Mouse (Mus musculus) hindbrain, embryonic 11.5 days (tissue): ENCODE results near the gene Cyb561d1. TPM values are rescaled to one million over a fixed set of nuclear protein-coding genes. Genes with fewer than 3 reads are reported as not detected.
A peak's percentile ranks its signal among the peaks of the same experiment; 100 is the strongest.

ENCODE experiments used
- ATAC-seq: fragments of 200-750 bp; cut with Nextera tagmentation; 2 replicates; pipeline ENCODE4 v1.8.0; 2017; ENCODE audit warnings: mild to moderate bottlenecking, moderate TSS enrichment, moderate library complexity; ENCODE audit not compliant: low FRiP score
- DNase-seq: peaks from one replicate; pipeline ENCODE4 v3.0.0-alpha.2; 2015; ENCODE audit warnings: low spot score
- H3K27ac ChIP-seq: fragments of 300-500 bp; sonication (generic); 2 replicates; pipeline ENCODE4 v1.5.1; 2014; ENCODE audit warnings: mild to moderate bottlenecking, low read depth, low read length
- H3K27me3 ChIP-seq: fragments of 300-500 bp; sonication (generic); 2 replicates; pipeline ENCODE4 v1.6.1; 2014; ENCODE audit warnings: mild to moderate bottlenecking, low read length, moderate library complexity, mixed read lengths; ENCODE audit not compliant: control insufficient read depth, insufficient read depth
- H3K36me3 ChIP-seq: fragments of 300-500 bp; sonication (generic); 2 replicates; pipeline ENCODE4 v1.6.1; 2014; ENCODE audit warnings: mild to moderate bottlenecking, low read length, moderate library complexity, mixed read lengths; ENCODE audit not compliant: control insufficient read depth, insufficient read depth
- H3K4me1 ChIP-seq: fragments of 300-500 bp; sonication (generic); replicated peaks from 2 replicates; pipeline ENCODE4 v1.6.1; 2014; ENCODE audit warnings: low read length, mixed read lengths; ENCODE audit not compliant: control insufficient read depth, insufficient read depth
- H3K4me2 ChIP-seq: fragments of 300-500 bp; sonication (generic); replicated peaks from 2 replicates; pipeline ENCODE4 v1.6.1; 2014; ENCODE audit warnings: mild to moderate bottlenecking, low read depth, low read length
- H3K4me3 ChIP-seq: fragments of 300-500 bp; sonication (generic); 2 replicates; pipeline ENCODE4 v1.5.1; 2014; ENCODE audit warnings: low read depth, low read length
- H3K9ac ChIP-seq: fragments of 300-500 bp; sonication (generic); 2 replicates; pipeline ENCODE4 v1.6.1; 2014; ENCODE audit warnings: low read depth, low read length
- H3K9me3 ChIP-seq: fragments of 300-500 bp; sonication (generic); 2 replicates; pipeline ENCODE4 v1.6.1; 2016; ENCODE audit warnings: low read length; ENCODE audit not compliant: control insufficient read depth
- WGBS: fragments of 180-500 bp; shearing (Covaris S2); extraction: QIAGEN DNeasy Blood & Tissue Kit; methylation state at CpG from one replicate; pipeline ENCODE4 v1.1.7; 2014; 5-methylcytosine and 5-hydroxymethylcytosine counted together
- polyA plus RNA-seq: library from polyadenylated mRNA; unstranded; fragments of >200 nt; fragmentation: Nextera tagmentation; extraction: Ambion mirVana; gene quantifications from 2 replicates; pipeline ENCODE4 v1.2.1, GENCODE M21; 2014

Gene Cyb561d1
- polyA plus RNA-seq, 1 experiment from 2014 or later: 2.6 TPM

DNA sequence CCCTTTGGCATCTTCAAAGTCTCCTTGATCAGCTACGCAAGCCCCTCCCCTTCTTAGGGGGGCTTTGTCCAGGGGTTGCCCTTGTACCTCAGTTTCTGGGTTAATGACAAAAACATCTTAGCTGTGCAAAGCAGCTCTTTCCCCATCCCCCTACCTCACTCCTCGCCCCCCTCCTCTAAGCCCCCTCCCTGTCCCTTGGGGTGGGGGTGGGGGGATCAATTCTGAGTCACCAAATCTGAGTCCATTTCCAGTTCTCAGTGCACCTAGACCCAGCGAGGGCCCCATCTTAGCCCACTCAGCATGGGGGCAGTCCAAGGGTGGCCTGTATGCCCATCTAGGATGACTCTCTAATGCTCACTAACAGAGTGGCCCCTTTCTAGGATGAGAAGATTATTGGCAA, 8.0 kb upstream of the Cyb561d1 start:
- DNase-seq: no peak
- Histone ChIP-seq H3K4me1 (no peaks in the 10 kb centered on the region; the same call in none of the 2 replicates), H3K4me3 (peak overlapping the region; percentile 68), H3K27me3 (no peaks in the 10 kb centered on the region), H3K9me3 (no peaks in the 10 kb centered on the region), H3K36me3 (peaks cover 3% of the 10 kb centered on the region; the same call in 1 of the 2 replicates), H3K9ac (peak overlapping the region; percentile 89), H3K27ac (peak overlapping the region; percentile 96; the same call in 1 of the 2 replicates), H3K4me2 (peak overlapping the region; percentile 67)
- no peak for ATAC-seq
- WGBS: 63% methylated on average over 3 of the region's 3 CpGs

DNA sequence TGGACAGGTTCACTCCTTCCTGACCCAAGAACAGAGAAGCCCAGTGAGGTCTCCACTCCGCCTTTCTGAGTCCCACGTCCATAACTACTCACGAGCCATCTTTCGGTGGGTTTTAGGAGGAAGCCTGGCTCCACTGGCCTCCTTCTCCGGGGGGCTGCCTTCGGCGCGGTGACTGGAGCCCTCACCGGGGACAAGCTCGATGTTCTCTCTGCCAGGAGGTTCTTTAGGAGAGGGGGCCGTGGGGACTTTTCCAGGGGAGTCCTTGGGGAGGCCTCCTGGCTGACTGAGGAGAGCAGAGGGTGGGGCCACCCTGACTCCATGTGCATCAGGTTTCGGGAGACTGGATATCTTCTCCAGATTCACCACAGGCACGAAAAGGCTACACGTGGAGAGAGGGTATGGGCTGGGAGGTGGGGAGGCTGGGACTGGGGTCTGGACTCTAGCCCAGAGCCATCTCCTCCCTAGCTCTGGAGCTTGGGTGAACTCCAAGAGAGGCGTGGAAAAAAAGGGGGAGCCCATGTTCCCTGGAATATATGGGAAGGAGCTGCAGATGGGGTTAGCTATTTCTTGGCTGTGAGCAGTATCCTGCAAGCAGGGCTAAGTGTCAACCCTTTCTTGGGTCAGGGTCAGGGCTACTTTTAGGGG, 5.8 kb upstream of the Cyb561d1 start:
- Histone ChIP-seq H3K4me3 (no peak overlapping the region), H3K27me3 (no peaks in the 10 kb centered on the region), H3K36me3 (peaks cover 3% of the 10 kb centered on the region; the same call in 1 of the 2 replicates), H3K9ac (no peak overlapping the region), H3K27ac (no peak overlapping the region), H3K4me1 (no peaks in the 10 kb centered on the region; the same call in none of the 2 replicates), H3K9me3 (no peaks in the 10 kb centered on the region), H3K4me2 (no peak overlapping the region)
- WGBS: 90% methylated on average over 15 of the region's 15 CpGs
- no peak for ATAC-seq
- no peak for DNase-seq

DNA sequence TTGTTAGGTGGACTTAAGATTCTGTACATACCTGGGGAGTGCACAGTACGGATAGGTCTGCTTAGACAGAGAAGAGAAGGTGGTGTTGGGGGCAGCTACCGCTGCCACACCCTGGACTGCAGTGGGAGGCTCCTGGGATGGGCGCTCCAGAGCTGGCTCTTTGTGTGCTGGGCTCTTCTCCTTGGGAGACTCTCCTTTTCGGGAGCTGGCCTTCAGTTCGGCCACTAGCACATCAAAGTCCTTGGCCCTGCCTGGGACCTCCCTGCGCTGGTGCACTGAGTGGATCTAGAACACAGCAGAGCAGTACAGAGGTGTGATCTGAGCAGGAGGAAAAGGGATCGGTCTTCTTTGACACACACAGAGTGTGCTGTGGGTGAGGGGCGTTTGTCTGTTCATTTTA, 4.6 kb upstream of the Cyb561d1 start:
- Histone ChIP-seq H3K27ac (no peak overlapping the region), H3K4me1 (peaks cover 3% of the 10 kb centered on the region), H3K36me3 (peaks cover 3% of the 10 kb centered on the region; the same call in 1 of the 2 replicates), H3K4me2 (no peak overlapping the region), H3K9ac (no peak overlapping the region), H3K27me3 (no peaks in the 10 kb centered on the region), H3K4me3 (no peak overlapping the region), H3K9me3 (no peaks in the 10 kb centered on the region)
- ATAC-seq (no peak), DNase-seq (no peak)
- 83% methylated on average over 8 of the region's 8 CpGs for WGBS

DNA sequence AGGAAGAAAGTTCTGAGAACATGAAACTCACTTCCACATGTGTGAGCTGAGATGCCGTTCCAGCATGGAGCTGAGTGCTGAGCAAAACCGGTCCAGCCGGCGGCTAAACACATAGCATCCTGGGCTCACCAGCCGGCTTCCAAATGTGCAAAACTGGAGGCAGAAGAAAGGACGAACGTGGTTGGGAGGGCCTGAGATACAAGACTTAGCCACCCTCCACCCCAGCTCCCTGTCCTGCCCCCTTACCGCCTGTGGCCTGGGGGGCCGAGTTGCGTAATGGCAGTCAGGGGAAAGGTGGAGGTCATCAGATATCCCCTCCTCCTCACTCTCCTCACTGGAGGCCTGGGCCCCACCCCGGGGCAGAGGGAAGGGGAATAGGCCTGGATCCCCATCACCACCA, 3.5 kb upstream of the Cyb561d1 start:
- no peaks in the 10 kb centered on the region for H3K9me3 ChIP-seq
- no peak overlapping the region for H3K9ac ChIP-seq
- H3K27me3 ChIP-seq: no peaks in the 10 kb centered on the region
- H3K36me3 ChIP-seq: peaks cover 3% of the 10 kb centered on the region; the same call in 1 of the 2 replicates
- H3K4me2 ChIP-seq: no peak overlapping the region
- 90% methylated on average over 11 of the region's 11 CpGs for WGBS
- ATAC-seq (no peak), DNase-seq (no peak)
- no peak overlapping the region for H3K4me3 ChIP-seq
- H3K4me1 ChIP-seq: peaks cover 3% of the 10 kb centered on the region
- H3K27ac ChIP-seq: no peak overlapping the region

DNA sequence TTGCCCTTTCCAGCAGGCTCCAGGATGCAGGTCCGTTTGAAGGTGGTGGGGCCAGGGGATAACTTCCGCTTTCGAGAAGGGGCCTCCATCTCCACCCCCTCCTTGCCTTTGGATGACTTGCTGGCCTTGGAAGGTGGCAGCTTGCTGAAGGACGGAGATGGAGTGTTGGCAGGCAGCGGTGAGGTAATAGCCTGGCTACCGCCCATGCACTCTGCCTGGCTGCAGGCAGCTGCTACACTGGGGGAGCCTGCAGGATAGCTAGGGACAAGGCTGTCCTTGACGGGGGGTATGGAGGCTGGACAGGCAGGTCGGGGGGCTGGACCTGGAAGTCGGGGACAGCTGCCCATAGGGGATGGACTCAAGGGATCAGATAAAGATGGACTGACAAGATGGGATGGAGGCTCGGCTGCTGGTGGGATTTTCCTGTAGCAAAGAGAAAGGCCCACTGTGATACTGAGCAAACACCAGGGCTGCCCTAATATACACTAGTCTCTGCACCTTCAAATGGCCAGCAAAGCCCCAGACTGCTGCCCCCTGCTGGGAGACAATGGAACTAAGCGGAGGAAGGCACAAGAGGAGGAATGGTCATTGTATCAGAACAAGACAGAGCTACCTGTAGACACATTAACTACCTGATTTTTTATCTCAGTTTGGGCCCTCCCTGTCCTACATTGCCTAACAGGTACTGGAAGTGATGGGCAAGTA, 2.8 kb upstream of the Cyb561d1 start:
- H3K9ac ChIP-seq: no peak overlapping the region
- H3K36me3 ChIP-seq: peaks cover 3% of the 10 kb centered on the region; the same call in 1 of the 2 replicates
- no peaks in the 10 kb centered on the region for H3K9me3 ChIP-seq
- 84% methylated on average over 11 of the region's 11 CpGs for WGBS
- peaks cover 3% of the 10 kb centered on the region; the same call in 1 of the 2 replicates for H3K4me1 ChIP-seq
- DNase-seq: peak; percentile 87
- H3K4me3 ChIP-seq: no peak overlapping the region
- no peak overlapping the region for H3K27ac ChIP-seq
- no peak overlapping the region for H3K4me2 ChIP-seq
- no peaks in the 10 kb centered on the region for H3K27me3 ChIP-seq
- peak; percentile 17; the same call in 1 of the 2 replicates for ATAC-seq

DNA sequence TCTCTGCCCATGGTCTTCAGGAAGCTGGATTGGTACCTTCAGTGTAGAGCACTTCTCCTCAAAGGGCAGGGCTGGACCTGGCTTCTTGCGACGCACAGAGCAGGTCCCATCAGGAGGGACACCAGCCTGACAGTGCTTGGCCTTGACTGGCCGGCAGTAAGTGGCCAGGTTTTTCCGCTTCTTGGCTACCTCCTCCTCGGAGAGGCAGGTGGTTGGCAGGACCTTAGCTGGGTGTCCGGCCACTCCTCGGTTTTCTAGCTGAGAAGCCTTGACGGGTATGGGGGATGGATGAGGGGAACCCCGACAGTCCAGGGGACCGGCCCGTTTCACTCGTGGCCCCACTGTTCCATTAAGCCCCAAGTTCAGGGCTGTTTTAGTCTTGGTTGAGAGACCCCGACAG, 2.2 kb upstream of the Cyb561d1 start:
- WGBS: 91% methylated on average over 13 of the region's 13 CpGs
- ATAC-seq: no peak
- H3K9ac ChIP-seq: no peak overlapping the region
- H3K9me3 ChIP-seq: no peaks in the 10 kb centered on the region
- H3K4me3 ChIP-seq: no peak overlapping the region
- no peak for DNase-seq
- no peak overlapping the region for H3K4me2 ChIP-seq
- H3K27me3 ChIP-seq: no peaks in the 10 kb centered on the region
- 0 out of 2 replicates have a peak, but pooled peaks cover 3% of the 10 kb centered on the region for H3K4me1 ChIP-seq
- no peak overlapping the region for H3K27ac ChIP-seq
- H3K36me3 ChIP-seq: peaks cover 3% of the 10 kb centered on the region; the same call in 1 of the 2 replicates

DNA sequence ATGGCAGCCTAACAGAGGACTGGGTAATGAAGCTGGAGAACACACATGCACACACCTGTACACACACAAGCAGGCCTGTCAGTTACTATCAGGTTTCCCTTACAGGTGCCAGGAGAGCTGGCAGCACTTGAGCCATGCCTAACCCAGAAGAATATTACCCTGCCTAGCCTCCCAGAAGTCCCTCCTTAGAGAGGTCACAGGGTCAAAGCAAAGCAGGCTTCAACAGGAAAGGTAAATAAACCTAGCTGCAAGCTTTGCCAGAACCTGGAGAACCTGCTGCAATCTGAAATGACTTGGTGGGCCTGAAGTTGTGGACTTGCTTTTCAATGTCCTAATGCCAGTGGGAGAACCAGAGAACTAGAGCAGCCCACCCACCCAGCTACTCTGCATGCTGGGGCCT, 1.5 kb upstream of the Cyb561d1 start:
- no peak for ATAC-seq
- DNase-seq: no peak
- H3K4me3 ChIP-seq: no peak overlapping the region
- H3K4me1 ChIP-seq: 0 out of 2 replicates have a peak, but pooled peaks cover 3% of the 10 kb centered on the region
- no peak overlapping the region for H3K27ac ChIP-seq
- H3K36me3 ChIP-seq: peaks cover 3% of the 10 kb centered on the region; the same call in 1 of the 2 replicates
- no peaks in the 10 kb centered on the region for H3K9me3 ChIP-seq
- H3K9ac ChIP-seq: no peak overlapping the region
- no peaks in the 10 kb centered on the region for H3K27me3 ChIP-seq
- H3K4me2 ChIP-seq: no peak overlapping the region

DNA sequence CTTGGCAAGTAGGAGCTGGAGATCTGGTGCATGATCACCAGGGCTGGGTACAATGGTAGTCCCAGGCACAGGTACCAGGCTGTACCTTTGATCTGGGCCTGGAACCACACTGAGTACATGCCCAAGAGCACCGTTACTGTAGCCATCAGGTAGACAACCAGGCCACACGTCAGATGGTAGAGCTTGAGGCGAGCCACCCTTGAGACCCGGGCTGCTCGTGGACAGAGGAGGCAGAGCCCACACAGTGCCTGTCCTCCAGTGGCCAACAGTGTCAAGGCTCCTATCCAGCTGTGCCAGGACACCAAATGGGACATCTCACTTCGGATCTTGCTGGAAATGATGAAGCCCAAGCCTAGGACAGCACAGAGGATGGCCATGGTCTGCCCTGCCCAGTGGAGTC, 1.8 kb downstream of the Cyb561d1 start:
- Histone ChIP-seq H3K4me3 (no peak overlapping the region), H3K9ac (no peak overlapping the region), H3K9me3 (no peaks in the 10 kb centered on the region), H3K27me3 (no peaks in the 10 kb centered on the region), H3K27ac (no peak overlapping the region), H3K36me3 (no peaks in the 10 kb centered on the region), H3K4me2 (no peak overlapping the region), H3K4me1 (peaks cover 14% of the 10 kb centered on the region)
- DNase-seq: no peak
- ATAC-seq: no peak
- WGBS: 93% methylated on average over 6 of the region's 6 CpGs
